Comparison of ENCODE assay signal across 8 mouse cellular contexts in the genomic region with DNA sequence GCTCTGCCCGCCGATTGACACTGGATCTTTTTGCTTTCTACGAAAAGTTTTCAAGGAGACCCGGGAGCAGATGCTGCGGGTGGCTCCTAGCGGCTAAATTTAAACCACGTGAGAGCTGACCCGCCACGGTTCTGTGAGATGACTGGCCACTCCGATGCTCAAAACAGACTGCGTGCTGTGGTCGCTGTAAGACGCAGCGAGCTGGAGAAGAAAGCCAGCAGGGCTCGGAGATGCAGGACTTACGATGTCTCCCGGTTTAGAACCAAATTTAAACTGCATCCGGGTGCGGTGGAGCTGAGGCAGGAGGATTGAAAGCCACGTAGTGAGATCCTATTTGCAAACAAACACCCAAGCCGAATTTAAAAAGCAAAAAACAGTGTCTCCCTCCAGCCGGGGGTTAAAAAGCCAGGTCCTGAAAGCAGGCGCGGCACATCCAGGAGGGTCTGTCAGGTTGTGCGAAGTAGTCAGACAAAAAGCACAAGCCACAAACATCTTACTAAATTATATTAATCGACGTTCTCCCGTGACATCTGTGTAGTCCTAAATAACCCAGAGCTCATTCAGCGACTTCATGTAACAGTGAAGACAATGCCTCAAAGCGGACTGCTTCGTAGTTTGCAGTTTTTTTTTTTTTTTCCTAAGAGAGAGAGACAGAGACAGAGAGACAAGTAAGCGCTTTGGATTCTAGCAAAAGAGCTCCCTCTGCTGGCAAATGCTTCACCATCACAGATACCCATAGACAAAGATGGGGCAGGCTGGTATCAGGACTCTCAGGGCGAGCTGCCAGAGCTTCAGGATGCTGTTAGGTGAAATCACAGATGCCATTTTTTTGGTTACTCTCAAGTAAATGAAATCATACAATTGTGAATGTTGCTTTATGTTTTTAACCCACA.
DNase-seq lines count a peak whose midpoint lies in the region; ATAC-seq and TF ChIP-seq lines count a peak whose summit lies in the region.

No protein-coding gene starts in this region.

- peaks cover 9% of the 10 kb centered on the region for H3K4me1 ChIP-seq in lung, embryonic 14.5 days (ENCODE audit: insufficient read depth)

- H3K27ac ChIP-seq in lung, embryonic 14.5 days (ENCODE audit: low read depth), result peak overlapping the region; percentile 71

- WGBS in lung, embryonic 14.5 days, result under 1% methylated on average over 33 of the region's 33 CpGs

- peak; percentile 95 for DNase-seq in MN1 (ENCODE audit: low spot score)
- DNase-seq in cerebellum, adult 8-10 months, result peak; percentile 90
- peak; percentile 87 for DNase-seq in forelimb bud, embryonic 11.5 days (ENCODE audit: low read depth, low spot score)
- peak; percentile 85 to 91 for DNase-seq in layer of hippocampus, adult 8-10 months (ENCODE audit: low spot score in 2 of 2)
- peak; percentile 97 for DNase-seq in lung, embryonic 14.5 days
- DNase-seq in testis, postnatal 14 days (ENCODE audit: low spot score), result peak; percentile 80

- no peaks in the 10 kb centered on the region for H3K9me3 ChIP-seq in lung, embryonic 14.5 days (ENCODE audit: low read depth, low read length)

- H3K9ac ChIP-seq in lung, embryonic 14.5 days, result peak overlapping the region; percentile 47

- TF ChIP-seq CTCF in lung, embryonic 14.5 days (IDR thresholded peaks at IDR 0.05; ENCODE audit: low read depth), result peak; percentile 85

- H3K4me2 ChIP-seq in lung, embryonic 14.5 days, result peak overlapping the region; percentile 71

- 0 out of 2 replicates have a peak, but pooled peaks cover 6% of the 10 kb centered on the region for H3K27me3 ChIP-seq in lung, embryonic 14.5 days (ENCODE audit: insufficient read depth, low read length)

- ATAC-seq in hematopoietic stem cell, adult 5-6 weeks (replicated peaks in 1 of 2; ENCODE audit: insufficient read depth in 1 of 2, low FRiP score in 2 of 2, low TSS enrichment in 1 of 2, low read depth in 1 of 2, poor library complexity in 2 of 2, severe bottlenecking in 2 of 2), result peak; percentile 60 to 61
- peak; percentile 69 for ATAC-seq in lung, embryonic 14.5 days (ENCODE audit: insufficient read depth)
- ATAC-seq in neutrophil, adult 5-6 weeks (ENCODE audit: extremely low read depth, insufficient number of reproducible peaks, low FRiP score, poor library complexity, severe bottlenecking), result peak; percentile 45

- H3K36me3 ChIP-seq in lung, embryonic 14.5 days (ENCODE audit: insufficient read depth), result no peaks in the 10 kb centered on the region

- H3K4me3 ChIP-seq in lung, embryonic 14.5 days (ENCODE audit: low read depth, low read length), result peak overlapping the region; percentile 41

Comparison
In these comparisons a context has a peak if more than half of its experiments do, and no peak if none do; other contexts are left out.
1. Peak in every context shown above with its lines: DNase-seq, ATAC-seq, H3K4me3 ChIP-seq and H3K27ac ChIP-seq.